Mouse (Mus musculus): ENCODE data around the gene Pick1.
"Not testable (repeated sequence)": the region's sequence is repeated elsewhere in the genome, so short reads cannot be mapped to it uniquely, and the experiment has no call there.

Gene Pick1

DNA sequence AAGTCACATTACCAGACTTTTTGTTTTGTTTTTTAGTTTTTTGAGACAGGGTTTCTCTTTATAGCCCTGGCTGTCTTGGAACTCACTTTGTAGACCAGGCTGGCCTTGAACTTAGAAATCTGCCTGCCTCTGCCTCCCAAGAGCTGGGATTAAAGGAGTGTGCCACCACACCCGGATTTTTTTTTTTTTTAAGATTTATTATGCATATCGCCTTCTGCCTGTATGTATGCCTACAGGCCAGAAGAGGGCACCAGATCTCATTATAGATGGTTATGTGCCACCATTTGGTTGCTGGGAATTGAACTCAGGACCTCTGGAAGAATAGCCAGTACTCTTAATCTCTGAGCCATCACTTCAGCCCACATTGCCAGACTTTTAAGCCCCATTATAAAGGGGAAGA, 3.2 kb upstream of the Pick1 start:
- not testable (repeated sequence) for DNase-seq (ENCODE audit: low spot score)

- DNase-seq (ENCODE audit: low spot score) = no peak
Observed at GRCm38 (mm10) chr15:79235268-79235667, 6.3 kb downstream of the Pick1 start.

GRCm38 (mm10) chr15:79238036-79238435, 9.1 kb downstream of the Pick1 start:
- DNase-seq (ENCODE audit: low spot score) = no peak

- no peak for DNase-seq (ENCODE audit: low spot score)
Observed at GRCm38 (mm10) chr15:79242574-79243233, 13.7 kb downstream of the Pick1 start.

DNA sequence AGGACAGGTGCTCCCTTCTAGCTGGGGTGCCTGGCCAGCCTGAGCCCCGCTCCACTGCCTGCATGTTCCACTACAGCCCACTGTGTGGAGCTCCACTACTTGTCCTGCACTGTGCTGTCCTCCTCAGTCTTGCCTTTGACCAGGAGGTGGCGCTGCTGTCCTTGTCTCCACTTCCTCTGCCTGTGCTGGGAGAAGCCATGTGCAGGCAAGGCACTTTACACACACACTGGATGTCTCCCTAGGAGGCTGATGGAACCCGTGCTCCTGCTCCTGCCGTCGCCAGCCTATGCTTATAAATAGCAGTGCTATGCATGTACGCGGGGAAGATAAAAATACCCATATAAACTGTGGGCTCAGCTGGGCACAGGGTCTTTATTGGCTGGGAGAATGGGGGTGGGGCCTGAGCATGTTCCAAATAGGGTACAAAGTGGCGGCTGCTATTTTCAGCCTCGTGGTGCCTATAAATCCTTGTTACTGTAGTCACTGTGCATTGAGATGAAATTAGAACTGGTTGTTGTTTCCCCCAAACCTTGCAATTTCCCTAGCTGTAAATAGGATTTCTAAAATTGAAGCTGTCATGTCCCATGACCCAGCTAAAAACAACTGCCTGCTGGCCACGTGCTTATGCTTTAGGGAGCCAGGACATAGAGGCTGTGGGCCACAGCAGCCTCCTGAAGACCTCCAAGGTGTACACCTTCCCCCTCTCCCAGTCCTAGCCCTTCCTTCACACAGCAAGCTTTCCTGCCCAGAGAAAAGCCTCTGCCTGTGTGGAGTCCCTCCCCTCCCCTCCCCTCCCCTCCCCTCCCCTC, 14.5 kb downstream of the Pick1 start:
- peak; percentile 98 for DNase-seq (ENCODE audit: low spot score)

DNA sequence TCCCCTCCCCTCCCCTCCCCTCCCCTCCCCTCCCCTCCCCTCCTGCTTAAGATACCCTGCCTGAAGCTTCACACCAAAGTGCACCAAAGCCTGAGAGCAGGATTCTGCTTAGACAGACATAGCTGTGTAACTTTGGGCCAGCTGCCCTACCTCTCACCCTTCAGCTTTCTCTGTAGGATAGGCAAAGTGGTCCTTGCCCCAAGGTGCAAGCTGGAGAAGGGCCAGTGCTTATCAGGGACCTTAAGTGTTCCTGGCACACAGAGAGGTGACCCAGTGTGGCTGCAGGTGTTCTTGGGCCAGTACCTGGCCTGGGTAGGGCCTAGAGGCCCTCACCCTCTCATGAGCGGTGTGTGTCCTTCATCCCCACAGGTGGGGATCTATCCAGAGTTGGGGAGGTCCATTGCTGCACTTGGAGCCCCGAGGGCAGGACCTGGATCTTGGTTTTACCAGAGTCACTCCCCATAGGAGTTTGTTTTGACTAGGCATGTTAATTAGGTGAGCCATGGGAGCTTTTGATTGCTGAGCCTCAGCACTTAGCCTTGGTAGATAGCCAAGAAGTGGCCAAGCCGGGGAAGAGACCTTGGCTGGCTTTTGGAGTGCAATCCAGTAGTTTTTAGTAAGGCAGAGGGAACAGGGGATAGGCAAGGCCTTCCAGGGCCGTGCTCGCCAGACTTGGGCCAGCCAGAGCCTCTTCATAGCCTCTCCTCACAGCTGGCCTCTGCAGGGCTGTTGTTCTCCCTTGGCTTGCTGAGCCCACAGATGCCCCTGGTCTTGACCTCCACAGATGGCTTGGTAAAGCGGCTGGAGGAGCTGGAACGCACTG, 15.3 kb downstream of the Pick1 start:
- no peak for DNase-seq (ENCODE audit: low spot score)

GRCm38 (mm10) chr15:79245321-79245720, 16.3 kb downstream of the Pick1 start:
- DNase-seq (ENCODE audit: low spot score) = no peak

DNA sequence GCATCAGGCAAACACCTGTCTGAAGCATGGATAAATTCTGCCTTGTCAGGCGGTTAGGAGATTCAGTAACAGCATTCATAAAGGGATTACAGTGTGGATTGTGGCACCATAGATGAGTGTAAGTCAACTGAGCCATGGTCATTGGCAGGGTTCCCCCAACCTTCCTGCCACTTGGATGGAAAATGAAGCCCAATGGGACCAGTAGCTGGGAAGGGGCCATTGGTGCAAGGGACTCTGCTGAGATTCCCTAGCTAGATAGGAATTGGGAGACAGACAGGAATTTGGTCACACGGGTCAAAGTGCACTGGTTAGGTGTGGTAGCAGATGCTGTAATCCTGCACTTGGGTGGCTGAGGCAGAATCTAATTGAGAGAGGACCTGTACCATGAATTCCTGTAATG, 21.3 kb downstream of the Pick1 start:
- no peak for DNase-seq (ENCODE audit: low spot score)

DNA sequence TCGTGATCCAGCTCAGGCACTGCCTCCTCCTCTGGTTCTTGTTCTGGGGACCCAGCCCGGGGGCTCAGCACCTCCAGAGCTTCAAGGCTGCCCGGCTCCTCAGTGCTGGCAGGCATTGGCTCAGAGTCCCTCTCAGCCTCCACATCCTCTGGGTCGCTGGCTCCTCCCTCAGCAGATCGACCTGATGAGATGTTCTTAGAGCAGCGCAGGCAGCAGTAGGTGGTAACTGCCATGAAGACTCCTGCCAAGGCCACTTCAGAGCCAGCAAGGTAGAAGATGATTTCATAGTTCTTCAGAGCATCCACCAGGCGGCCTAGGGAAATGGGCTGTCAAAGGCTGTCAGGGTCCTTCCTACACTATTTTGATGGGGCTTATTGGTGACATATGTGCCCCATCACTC, 22.2 kb downstream of the Pick1 start:
- no peak for DNase-seq (ENCODE audit: low spot score)

GRCm38 (mm10) chr15:79251781-79252491, 23.0 kb downstream of the Pick1 start:
- no peak for DNase-seq (ENCODE audit: low spot score)

GRCm38 (mm10) chr15:79252580-79252979, 23.6 kb downstream of the Pick1 start:
- DNase-seq (ENCODE audit: low spot score) = no peak

DNA sequence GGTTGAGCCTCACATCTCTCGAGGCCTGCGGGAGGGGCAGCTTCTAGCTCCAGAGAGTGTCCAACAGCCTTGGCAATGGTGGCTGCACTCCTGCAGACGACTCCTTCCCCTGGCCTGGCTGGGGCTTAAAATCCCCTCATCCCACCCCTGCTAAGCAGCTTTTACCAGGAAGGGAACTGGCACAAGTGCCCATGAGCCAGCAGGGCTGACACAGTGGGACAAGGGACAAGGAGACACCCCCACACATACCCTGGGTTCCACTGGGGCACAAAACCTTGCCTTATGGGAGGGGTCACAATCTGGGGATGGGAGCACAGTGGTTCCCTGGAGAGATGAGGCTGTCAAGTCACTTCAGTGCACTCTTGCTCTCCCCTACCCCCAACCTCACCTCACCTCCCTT, 25.7 kb downstream of the Pick1 start, which contains the start of gene Slc16a8:
Gene Slc16a8, minus strand, starts transcription at position 101 of the 400 bp plus-strand sequence.
- DNase-seq (ENCODE audit: low spot score) = no peak

- DNase-seq (ENCODE audit: low spot score) = no peak
Observed at GRCm38 (mm10) chr15:79258521-79258920, 29.5 kb downstream of the Pick1 start.

- no peak for DNase-seq (ENCODE audit: low spot score)
Observed at GRCm38 (mm10) chr15:79261095-79261725, 32.2 kb downstream of the Pick1 start.

- no peak for DNase-seq (ENCODE audit: low spot score)
Observed at GRCm38 (mm10) chr15:79261757-79262156, 32.8 kb downstream of the Pick1 start.

DNA sequence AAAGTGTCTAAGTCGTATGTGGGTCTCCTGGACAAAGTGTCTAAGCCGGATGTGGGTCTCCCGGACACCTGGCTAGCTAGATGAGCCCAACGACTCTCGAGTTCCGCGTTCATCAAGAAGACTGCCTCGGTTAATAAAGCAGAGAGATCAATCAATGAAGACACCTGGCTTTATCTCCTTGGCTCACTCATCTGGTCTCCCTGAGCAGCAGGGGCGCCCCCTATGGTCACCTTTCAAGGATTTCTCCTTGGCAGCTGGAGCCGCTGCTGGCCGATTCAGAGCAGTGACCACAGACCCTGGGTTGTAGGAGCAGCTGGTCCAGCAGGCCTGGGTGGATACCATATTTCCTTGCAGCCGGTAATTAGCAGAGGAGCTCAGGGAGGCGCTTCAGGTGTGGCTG, 33.4 kb downstream of the Pick1 start:
- DNase-seq (ENCODE audit: low spot score) = no peak

DNA sequence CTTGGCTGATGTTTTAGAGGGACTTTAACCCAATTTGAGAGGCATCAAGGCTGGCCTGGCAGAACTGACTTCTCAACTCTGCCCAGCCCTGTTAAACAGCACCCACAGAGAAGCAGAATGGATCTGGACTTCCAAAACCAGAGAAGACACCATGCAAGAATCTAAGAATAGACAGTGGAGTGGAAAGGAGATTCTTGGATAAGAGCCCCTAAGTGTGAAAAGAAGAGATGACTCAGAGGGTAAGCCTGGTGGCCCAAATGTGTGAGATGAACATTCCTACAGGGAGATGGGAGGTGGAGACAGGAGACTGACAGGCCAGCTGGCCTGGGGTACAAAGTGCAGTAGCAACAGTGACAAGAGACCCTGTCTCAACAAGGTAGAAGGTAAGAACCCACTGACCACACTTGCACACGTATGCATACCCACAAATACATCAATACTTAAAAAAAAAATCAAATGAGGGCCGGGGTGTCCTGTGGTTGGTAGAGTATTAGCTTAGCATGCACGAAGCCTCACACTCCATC, 33.9 kb downstream of the Pick1 start:
- no peak for DNase-seq (ENCODE audit: low spot score)

GRCm38 (mm10) chr15:79263726-79264125, 34.8 kb downstream of the Pick1 start:
- no peak for DNase-seq (ENCODE audit: low spot score)

DNA sequence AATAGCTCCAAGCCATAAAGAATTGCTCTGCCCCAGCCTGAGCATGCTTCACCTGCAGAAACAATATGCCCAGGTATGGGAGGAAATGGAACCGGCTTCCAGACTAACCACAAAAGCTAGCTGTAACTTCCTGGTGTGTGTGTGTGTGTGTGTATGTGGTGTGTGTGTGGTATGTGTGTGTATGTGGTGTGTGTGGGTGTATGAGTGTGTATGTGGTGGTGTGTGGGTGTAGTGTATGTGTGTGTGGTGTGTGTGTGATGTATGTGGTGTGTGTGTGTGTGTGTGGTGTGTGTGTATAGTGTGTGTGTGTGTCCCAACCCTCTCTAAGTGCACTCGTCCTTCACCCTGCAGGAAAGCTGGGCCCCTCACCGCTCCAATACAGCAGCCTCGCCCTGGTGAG, 36.4 kb downstream of the Pick1 start:
- no peak for DNase-seq (ENCODE audit: low spot score)

DNA sequence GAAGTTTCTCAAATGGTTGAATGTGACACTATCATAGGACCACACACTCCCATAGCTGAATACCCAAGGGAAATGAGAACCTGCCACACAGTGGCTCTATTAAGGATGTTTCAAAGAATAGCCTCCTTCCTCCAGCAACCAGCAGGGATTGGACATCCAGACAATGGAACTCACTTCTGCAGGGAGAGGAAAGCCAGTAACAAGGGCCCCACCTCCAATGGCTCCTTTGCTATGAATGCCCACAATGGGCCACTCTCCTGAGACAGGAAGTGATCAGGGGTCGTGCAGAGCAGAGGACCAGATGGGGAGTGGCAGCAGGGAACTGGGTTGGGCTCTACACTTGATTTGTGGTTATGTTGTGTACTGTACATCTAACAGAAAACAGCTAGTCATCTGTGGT, 39.5 kb downstream of the Pick1 start:
- no peak for DNase-seq (ENCODE audit: low spot score)

Measured in layer of hippocampus, adult 9-10 months (tissue).